Mouse (Mus musculus) cerebellum, adult 2 months (tissue): ENCODE measurements around the gene Sstr3. TPM values are rescaled to one million over a fixed set of nuclear protein-coding genes. Genes with fewer than 3 reads are reported as not detected.

Source experiments
- DNase-seq, 2 experiments: peaks; one replicate each; pipeline ENCODE4 v3.0.0; 2021
- H3K27ac ChIP-seq: fragments of 200-500 bp; 2 replicates; pipeline ENCODE4 v1.5.1; 2012; ENCODE audit warnings: low read length, control low read depth, inconsistent platforms; ENCODE audit not compliant: insufficient read depth
- H3K27me3 ChIP-seq: fragments of 200-500 bp; 2 replicates; pipeline ENCODE4 v1.6.1; 2012; ENCODE audit warnings: inconsistent platforms, mild to moderate bottlenecking, low read length, moderate library complexity; ENCODE audit not compliant: control insufficient read depth, insufficient read depth
- H3K4me1 ChIP-seq: fragments of 200-500 bp; 2 replicates; pipeline ENCODE4 v1.6.1; 2011; ENCODE audit warnings: low read length; ENCODE audit not compliant: control insufficient read depth, insufficient read depth
- H3K4me3 ChIP-seq: fragments of 200-500 bp; replicated peaks from 2 replicates; pipeline ENCODE3; 2011; ENCODE audit warnings: mild to moderate bottlenecking, low read depth, low read length, control low read depth; ENCODE audit not compliant: insufficient read depth
- CTCF ChIP-seq: fragments of 200-500 bp; IDR thresholded peaks from 2 replicates; pipeline ENCODE4 v1.5.1; 2011; ENCODE audit warnings: low read depth, mild to moderate bottlenecking, control low read depth, low read length, moderate library complexity, borderline replicate concordance; ENCODE audit not compliant: insufficient read depth
- POLR2A ChIP-seq: fragments of 200-500 bp; IDR thresholded peaks from 2 replicates; pipeline ENCODE4 v1.6.1; 2011; ENCODE audit warnings: low read length, control low read depth, borderline replicate concordance; ENCODE audit not compliant: insufficient read depth
- WGBS: fragments of 180-500 bp; shearing (Covaris S2); methylation state at CpG from one replicate; pipeline ENCODE4 v1.1.7; 2018; 5-methylcytosine and 5-hydroxymethylcytosine counted together
- polyA plus RNA-seq: library from polyadenylated mRNA; depleted of rRNA; stranded (reverse); fragments of >200 nt; gene quantifications from 2 replicates; pipeline ENCODE4 v1.2.3, GENCODE M21; 2012

Gene Sstr3
- polyA plus RNA-seq, 1 experiment, result 9.8 TPM

DNA sequence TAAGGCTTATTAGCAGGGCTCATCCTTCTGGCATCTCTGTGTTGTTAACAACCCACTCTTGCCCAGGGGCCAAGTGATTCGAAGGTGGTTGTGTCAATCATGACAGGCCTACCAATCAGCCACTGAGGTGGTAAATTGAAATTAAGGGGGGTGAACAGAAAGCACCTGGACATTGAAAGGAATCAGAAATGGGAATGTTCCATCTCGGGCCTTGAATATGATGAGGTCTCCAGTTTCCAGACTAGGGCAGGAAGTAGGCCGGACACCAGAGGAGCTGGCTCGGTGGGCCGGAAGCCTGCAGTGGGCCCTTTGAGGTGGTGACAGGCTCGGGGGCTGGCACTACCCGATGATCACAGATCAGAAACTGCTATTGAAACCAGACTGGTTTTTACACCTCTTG, 16.5 kb downstream of the Sstr3 start:
- 80% methylated on average over 7 of the region's 7 CpGs for WGBS
- H3K4me3 ChIP-seq, result no peak overlapping the region
- peaks cover 25% of the 10 kb centered on the region for H3K4me1 ChIP-seq
- no peak overlapping the region for H3K27ac ChIP-seq
- peak; percentile 26 to 43 for DNase-seq
- no peaks in the 10 kb centered on the region for H3K27me3 ChIP-seq
- TF ChIP-seq POLR2A (no peak), CTCF (no peak)

DNA sequence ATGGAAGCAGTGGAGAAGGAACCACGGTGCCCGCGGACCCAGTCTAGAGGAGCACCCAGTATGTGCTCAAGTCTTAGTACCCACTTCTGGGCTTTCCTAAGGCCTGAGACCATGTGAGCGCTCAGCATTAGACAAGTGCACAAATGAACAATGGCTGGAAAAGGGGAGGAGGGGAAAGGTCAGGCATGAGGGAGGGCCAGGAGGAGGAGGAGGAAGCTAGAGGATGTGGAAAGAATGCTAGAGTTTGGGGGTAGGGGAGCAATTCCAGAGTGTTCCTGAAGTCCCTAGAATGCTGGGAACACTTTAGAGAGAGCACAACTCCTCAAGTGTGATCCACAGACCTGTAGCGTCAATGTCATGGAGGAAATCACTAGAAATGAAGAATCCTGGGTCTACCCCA, 20.3 kb downstream of the Sstr3 start:
- Histone ChIP-seq H3K27me3 (no peaks in the 10 kb centered on the region), H3K27ac (no peak overlapping the region), H3K4me1 (peaks cover 10% of the 10 kb centered on the region; the same call in 1 of the 2 replicates), H3K4me3 (no peak overlapping the region)
- no peak for DNase-seq
- 94% methylated on average over 5 of the region's 5 CpGs for WGBS
- no peak for TF ChIP-seq POLR2A
- no peak for TF ChIP-seq CTCF

DNA sequence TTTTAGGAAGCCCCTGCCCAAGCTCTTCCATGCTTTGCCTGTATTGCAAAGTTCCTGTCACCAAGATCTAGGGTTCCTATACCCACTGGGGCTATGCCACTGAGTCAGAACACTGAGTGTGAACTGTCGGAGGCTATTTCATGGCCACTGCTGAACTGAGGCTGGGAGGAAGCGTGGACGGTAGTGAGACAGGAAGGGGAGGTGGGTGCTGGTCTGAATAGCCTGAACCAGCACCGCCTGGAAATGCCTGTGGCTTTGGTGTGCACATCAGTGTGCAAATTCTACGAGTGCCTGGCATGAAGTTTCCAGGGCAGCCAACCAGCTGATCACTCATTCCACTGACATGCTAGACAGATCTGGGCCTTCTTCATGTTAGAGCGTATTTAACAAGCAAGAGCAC, 22.6 kb downstream of the Sstr3 start:
- no peak for TF ChIP-seq POLR2A
- no peak for TF ChIP-seq CTCF
- Histone ChIP-seq H3K27me3 (no peaks in the 10 kb centered on the region), H3K27ac (no peak overlapping the region), H3K4me3 (no peak overlapping the region), H3K4me1 (peaks cover 10% of the 10 kb centered on the region; the same call in 1 of the 2 replicates)
- no peak for DNase-seq
- 89% methylated on average over 6 of the region's 6 CpGs for WGBS

DNA sequence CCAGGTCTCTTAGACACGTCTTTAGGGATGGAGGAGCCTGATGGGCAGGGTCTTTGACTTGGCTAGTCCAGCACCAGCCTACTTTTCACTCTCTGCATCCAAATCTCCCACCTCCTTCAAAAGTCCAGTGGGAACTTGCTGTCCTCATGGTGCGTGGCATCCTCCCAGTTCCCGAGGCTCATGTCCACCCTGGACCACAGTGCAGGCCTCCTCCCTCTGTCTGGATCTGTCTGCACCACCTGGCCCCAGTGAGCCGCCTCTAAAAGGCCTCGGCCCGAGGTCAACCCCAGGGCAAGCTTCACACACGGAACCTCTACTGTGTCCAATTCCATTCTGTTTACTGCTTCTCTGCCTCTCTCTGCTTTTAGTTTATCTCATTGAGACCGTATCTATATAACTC, 23.2 kb downstream of the Sstr3 start:
- H3K27ac ChIP-seq, result no peak overlapping the region
- DNase-seq, result no peak
- TF ChIP-seq CTCF, result no peak
- no peak for TF ChIP-seq POLR2A
- H3K4me3 ChIP-seq, result no peak overlapping the region
- peaks cover 10% of the 10 kb centered on the region; the same call in 1 of the 2 replicates for H3K4me1 ChIP-seq
- no peaks in the 10 kb centered on the region for H3K27me3 ChIP-seq
- WGBS, result 80% methylated on average over 8 of the region's 8 CpGs

DNA sequence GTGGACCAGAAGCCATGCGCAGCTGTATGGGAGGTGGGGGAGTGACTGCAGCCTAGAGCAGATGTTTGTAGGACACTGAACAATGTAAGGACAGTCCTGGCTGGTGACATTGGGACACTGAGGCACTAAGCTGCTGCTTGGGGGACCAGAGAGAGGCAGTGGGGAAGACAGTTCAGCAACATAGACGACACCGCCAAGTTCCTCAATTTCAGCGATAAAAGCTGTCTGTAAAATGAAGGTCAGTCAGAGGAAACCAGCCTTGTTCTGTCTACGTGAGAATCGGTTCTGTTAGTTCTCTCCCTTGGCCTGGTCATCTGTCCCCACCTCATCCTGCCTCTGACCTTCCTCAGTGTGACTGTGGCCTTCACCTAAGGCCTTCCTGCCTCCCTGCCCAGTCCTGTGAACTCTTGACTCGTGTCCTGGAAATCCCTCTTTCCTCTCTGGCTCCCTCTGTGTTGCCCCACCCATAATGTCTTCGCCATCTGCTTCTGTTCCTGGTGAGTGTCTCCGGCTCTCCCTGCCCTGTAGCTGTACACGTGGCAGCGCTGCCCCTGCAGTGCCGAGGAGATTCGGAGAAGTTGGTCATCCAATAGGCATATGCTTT, 24.3 kb downstream of the Sstr3 start:
- H3K27ac ChIP-seq, result no peak overlapping the region
- TF ChIP-seq POLR2A (no peak), CTCF (no peak)
- no peaks in the 10 kb centered on the region for H3K27me3 ChIP-seq
- no peak overlapping the region for H3K4me3 ChIP-seq
- H3K4me1 ChIP-seq, result peaks cover 10% of the 10 kb centered on the region; the same call in 1 of the 2 replicates
- DNase-seq, result peak in 1 of 2 experiments; percentile 14
- 47% methylated on average over 13 of the region's 13 CpGs for WGBS

DNA sequence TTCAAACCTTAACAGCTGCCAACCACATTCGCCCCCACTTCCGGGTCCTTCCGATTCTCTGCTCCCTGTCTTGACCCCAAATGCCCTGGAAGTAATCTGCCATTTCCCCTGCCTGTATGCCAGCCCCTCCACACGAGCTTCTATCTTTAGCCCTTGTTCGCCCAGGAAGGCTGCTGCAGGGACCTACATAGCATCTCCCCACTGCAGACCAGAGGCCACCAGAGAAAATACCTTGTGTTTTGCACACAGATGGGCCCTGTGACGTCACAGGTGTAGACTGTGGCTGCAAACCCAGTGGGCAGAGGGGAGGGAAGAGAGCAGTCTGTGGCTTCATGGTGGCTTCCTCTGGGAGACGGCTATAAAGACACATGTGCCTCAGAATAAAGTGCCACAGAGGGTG, 26.3 kb downstream of the Sstr3 start:
- no peak for TF ChIP-seq CTCF
- DNase-seq, result no peak
- 67% methylated on average over 7 of the region's 7 CpGs for WGBS

DNA sequence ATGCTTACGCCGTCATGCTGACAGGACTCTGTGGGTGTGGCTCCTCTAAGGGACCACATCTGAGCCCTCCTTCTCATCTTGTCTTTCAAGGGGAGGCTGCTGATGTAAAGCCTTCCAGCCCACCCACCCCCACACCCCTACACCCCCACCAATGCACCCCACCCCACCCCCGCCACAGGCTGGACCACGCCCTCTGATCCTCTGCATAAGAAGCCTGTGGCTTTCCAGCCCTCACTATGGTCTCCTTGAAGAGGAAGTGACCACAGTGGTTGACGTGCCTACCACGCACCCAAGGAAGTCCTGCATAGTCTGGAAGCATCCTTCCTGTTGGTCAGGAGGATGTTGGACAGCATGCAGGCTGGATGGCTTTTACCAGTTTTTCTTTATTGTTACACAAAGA, 28.7 kb downstream of the Sstr3 start:
- Histone ChIP-seq H3K27ac (no peak overlapping the region), H3K27me3 (no peaks in the 10 kb centered on the region), H3K4me3 (no peak overlapping the region), H3K4me1 (peaks cover 12% of the 10 kb centered on the region; the same call in 1 of the 2 replicates)
- WGBS, result 96% methylated on average over 6 of the region's 6 CpGs
- TF ChIP-seq POLR2A (no peak), CTCF (no peak)
- DNase-seq, result no peak

More for the DNA sequence above, 26.3 kb downstream of the Sstr3 start:
- Histone ChIP-seq H3K27me3 (no peaks in the 10 kb centered on the region), H3K4me1 (peaks cover 12% of the 10 kb centered on the region; the same call in 1 of the 2 replicates), H3K27ac (no peak overlapping the region), H3K4me3 (no peak overlapping the region)

DNA sequence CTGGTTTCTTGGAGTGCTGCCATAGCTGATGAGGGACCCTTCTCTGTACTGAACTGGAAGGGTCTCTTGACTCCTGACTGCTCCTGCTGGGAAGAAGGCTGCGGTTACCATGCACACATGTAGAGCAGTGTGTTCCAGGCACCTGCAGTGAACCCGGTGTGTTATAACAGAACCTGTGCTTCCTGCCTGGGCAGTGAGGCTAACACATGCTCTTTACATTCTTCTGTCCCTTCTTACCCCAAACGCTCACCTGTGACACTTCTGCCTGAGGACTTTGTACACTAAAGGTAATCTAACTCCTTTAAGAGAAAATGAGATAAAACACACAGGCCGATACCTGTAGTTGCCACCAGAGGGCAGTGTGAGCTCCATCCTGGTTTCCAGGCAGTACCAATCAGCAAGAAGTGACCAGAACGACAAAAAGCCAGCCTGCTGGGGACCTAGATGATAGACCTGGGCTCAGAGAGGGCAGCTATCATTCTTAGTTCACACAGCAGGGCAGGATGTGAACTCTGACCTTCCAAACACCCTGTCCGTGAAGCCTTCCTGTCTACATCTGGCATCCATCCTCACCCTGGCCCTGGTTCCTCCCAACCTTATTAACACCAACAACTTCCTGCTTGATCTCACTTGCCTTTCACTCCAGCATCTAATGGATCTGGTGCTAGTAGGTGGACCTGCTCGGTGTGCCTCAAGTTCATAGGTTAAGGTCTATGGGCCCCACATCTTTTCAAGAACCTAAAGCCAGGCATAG, 29.9 kb downstream of the Sstr3 start:
- no peak overlapping the region for H3K4me3 ChIP-seq
- H3K27ac ChIP-seq, result no peak overlapping the region
- TF ChIP-seq CTCF, result peak; percentile 92
- TF ChIP-seq POLR2A, result no peak
- peak; percentile 76 to 87 for DNase-seq
- H3K27me3 ChIP-seq, result no peaks in the 10 kb centered on the region
- H3K4me1 ChIP-seq, result peaks cover 9% of the 10 kb centered on the region; the same call in 1 of the 2 replicates
- WGBS, result 22% methylated on average over 7 of the region's 7 CpGs
